Mouse (Mus musculus): ENCODE measurements at regions not wholly inside any gene's neighbourhood (a gene's known extent, or its start where the extent isn't known, plus 50 kb on each side); places are given as distances from the start of the nearest gene placed in this dataset.

GRCm38 (mm10) chr1:41431127-41431690, 625.8 kb downstream of the Tmem182 start:
- H3K27me3 ChIP-seq, result no peaks in the 10 kb centered on the region
- no peaks in the 10 kb centered on the region for H3K9me3 ChIP-seq
- 54% methylated on average over 7 of the region's 7 CpGs for WGBS
- H3K4me2 ChIP-seq (replicated peaks), result no peak overlapping the region
- H3K9ac ChIP-seq, result no peak overlapping the region
- H3K4me1 ChIP-seq, result no peaks in the 10 kb centered on the region
- no peak overlapping the region for H3K27ac ChIP-seq
- no peaks in the 10 kb centered on the region for H3K36me3 ChIP-seq
- H3K4me3 ChIP-seq, result no peak overlapping the region
- ATAC-seq (ENCODE audit: insufficient number of reproducible peaks, insufficient read depth, low FRiP score, low TSS enrichment), result no peak

- WGBS, result 87% methylated on average over 3 of the region's 3 CpGs
- Histone ChIP-seq H3K4me1 (no peaks in the 10 kb centered on the region), H3K9me3 (no peaks in the 10 kb centered on the region), H3K27ac (no peak overlapping the region), H3K4me3 (no peak overlapping the region), H3K27me3 (no peaks in the 10 kb centered on the region), H3K9ac (no peak overlapping the region), H3K4me2 (replicated peaks) (no peak overlapping the region), H3K36me3 (no peaks in the 10 kb centered on the region)
- no peak for ATAC-seq (ENCODE audit: insufficient number of reproducible peaks, insufficient read depth, low FRiP score, low TSS enrichment)
Measured at GRCm38 (mm10) chr1:41435379-41435778, 630.0 kb downstream of the Tmem182 start.

- H3K27ac ChIP-seq, result no peak overlapping the region
- no peaks in the 10 kb centered on the region for H3K27me3 ChIP-seq
- no peak overlapping the region for H3K4me3 ChIP-seq
- no peaks in the 10 kb centered on the region for H3K4me1 ChIP-seq
- no peak overlapping the region for H3K9ac ChIP-seq
- H3K9me3 ChIP-seq, result no peaks in the 10 kb centered on the region
- H3K36me3 ChIP-seq, result no peaks in the 10 kb centered on the region
- H3K4me2 ChIP-seq (replicated peaks), result no peak overlapping the region
- no peak for ATAC-seq (ENCODE audit: insufficient number of reproducible peaks, insufficient read depth, low FRiP score, low TSS enrichment)
Measured at GRCm38 (mm10) chr1:41449972-41450371, 644.6 kb downstream of the Tmem182 start.

Data from embryonic facial prominence, embryonic 12.5 days (tissue).